ENCODE assay signal across 25 mouse cellular contexts in genomic region chr3:57527154-57527553, GRCm38 (mm10). TPM values are rescaled to one million over a fixed set of nuclear protein-coding genes. Genes with fewer than 3 reads are reported as not detected.
DNase-seq lines count a peak whose midpoint lies in the region; TF ChIP-seq lines count a peak whose summit lies in the region.
"Had no signal": no experiment of that assay in that cellular context is flagged by ENCODE, and none has a peak within 500 bp of the region (broad histone marks: within the 10 kb centered on the region; RNA-seq: fewer than 3 reads in every experiment).

No protein-coding gene starts in this region.

- peak; percentile 58 for DNase-seq in gastrocnemius, adult 2 months
- DNase-seq in gastrocnemius, postnatal 25 days: no peak
- peak; percentile 29 for DNase-seq in heart, postnatal 4 days
- no peak for DNase-seq in heart, postnatal 25 days (ENCODE audit: low spot score)
- peak; percentile 25 for DNase-seq in brain, adult 2 months (ENCODE audit: low read depth, low spot score)
- no peak for DNase-seq in left cerebral cortex, adult 11 months (ENCODE audit: low spot score)
- no peak for DNase-seq in cerebellum, adult 11-12 months
- DNase-seq: adrenal gland, postnatal 14 days; B cell, adult 2 months; cerebellum, adult 9-10 months; forebrain, postnatal 0 days; gastrocnemius, postnatal 10 days; kidney, adult 8-10 months; kidney, postnatal 10 days; liver, postnatal 0 days; spleen, adult 18-20 months had no signal

- intact Hi-C loops in gastrocnemius, adult 2 months (cut with DNase I): no loop called here
- intact Hi-C loops in heart, postnatal 25 days (cut with DNase I): no loop called here

- TF ChIP-seq CTCF in gastrocnemius, adult 2 months (IDR thresholded peaks at IDR 0.05): no peak

- no peak overlapping the region for H3K4me3 ChIP-seq in gastrocnemius, adult 2 months
- H3K4me3 ChIP-seq: embryonic facial prominence, embryonic 15.5 days; forebrain, embryonic 10.5 days; heart, embryonic 13.5 days; hindbrain, embryonic 10.5 days; intestine, embryonic 15.5 days; limb, embryonic 10.5 days; midbrain, embryonic 10.5 days had no signal

- H3K27ac ChIP-seq in gastrocnemius, adult 2 months: no peak overlapping the region
- H3K27ac ChIP-seq: embryonic facial prominence, embryonic 15.5 days; forebrain, embryonic 10.5 days; heart, embryonic 13.5 days; hindbrain, embryonic 10.5 days; intestine, embryonic 15.5 days; limb, embryonic 10.5 days; midbrain, embryonic 10.5 days had no signal

RNA-seq across cellular contexts. Expression of gene Wwtr1, which starts 48.6 kb away (rescaled TPM):
- 10 to 100 TPM; 22.4 to 31.7 TPM for total RNA-seq in gastrocnemius, adult 2 months (2021)
- 10 to 100 TPM; 28.3 to 33.1 TPM for total RNA-seq in gastrocnemius, postnatal 25 days (2021)
- 10 to 100 TPM; 78.5 to 83.2 TPM for total RNA-seq in heart, postnatal 4 days (2021)
- 10 to 100 TPM; 57.9 to 61.6 TPM for total RNA-seq in heart, postnatal 25 days (2021)
- total RNA-seq: common myeloid progenitor, adult 5-6 weeks; MEL had no signal

Comparison
In these comparisons a context has a peak if more than half of its experiments do, and no peak if none do; other contexts are left out.
1. DNase-seq: peak in gastrocnemius, adult 2 months (single experiment), heart, postnatal 4 days (single experiment) and brain, adult 2 months (single experiment); none in gastrocnemius, postnatal 25 days (single experiment), heart, postnatal 25 days (single experiment), left cerebral cortex, adult 11 months (single experiment) and cerebellum, adult 11-12 months (single experiment).